Mouse (Mus musculus) frontal cortex, adult (tissue): ENCODE data around the gene Hpn.

ENCODE experiments used
- ATAC-seq: cut with Nextera tagmentation; 2 replicates; pipeline ENCODE4 v1.9.2; 2017; ENCODE audit warnings: mild to moderate bottlenecking, moderate library complexity, mixed read lengths; ENCODE audit not compliant: low TSS enrichment

Gene Hpn

DNA sequence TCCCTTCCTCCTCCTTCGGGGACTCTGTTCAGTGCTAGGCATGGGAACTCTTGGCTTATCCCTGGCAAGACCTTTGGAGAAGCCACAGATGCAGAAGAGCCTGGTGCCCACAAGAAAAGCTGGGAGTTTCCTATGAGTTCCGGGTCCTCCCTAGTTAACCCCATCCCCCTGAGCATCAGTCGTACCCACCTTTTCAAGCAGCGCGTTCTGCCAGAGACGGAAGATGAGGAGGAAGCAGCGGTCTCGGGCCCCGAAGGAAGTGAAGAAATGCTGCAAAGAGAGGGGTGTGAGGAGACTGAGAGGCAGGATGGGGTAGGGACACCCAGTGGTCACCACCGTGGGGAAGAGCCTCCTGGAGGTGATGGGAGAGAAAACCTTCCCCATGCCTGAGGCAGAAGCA lies 25.9 kb upstream of the Hpn start:
- ATAC-seq: no peak

DNA sequence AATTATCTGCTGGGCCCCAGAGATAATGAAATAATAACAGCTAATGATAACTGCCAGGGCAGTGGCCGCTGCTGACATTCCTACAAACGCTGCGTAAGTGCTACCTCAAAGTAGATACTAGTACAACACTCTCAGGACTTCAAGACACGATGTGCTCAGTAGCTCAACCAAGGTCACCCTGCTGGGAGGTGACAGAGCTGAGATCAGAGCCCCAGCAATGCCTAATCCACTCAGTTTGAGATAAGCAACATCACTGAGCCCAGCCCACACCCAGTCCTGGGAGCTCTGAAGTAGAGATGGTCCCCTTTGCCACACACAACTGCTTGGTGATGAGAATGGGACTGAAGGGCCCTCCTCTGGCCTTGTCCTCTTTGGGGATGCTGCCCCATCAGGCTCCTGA lies 25.2 kb upstream of the Hpn start:
- ATAC-seq: no peak

DNA sequence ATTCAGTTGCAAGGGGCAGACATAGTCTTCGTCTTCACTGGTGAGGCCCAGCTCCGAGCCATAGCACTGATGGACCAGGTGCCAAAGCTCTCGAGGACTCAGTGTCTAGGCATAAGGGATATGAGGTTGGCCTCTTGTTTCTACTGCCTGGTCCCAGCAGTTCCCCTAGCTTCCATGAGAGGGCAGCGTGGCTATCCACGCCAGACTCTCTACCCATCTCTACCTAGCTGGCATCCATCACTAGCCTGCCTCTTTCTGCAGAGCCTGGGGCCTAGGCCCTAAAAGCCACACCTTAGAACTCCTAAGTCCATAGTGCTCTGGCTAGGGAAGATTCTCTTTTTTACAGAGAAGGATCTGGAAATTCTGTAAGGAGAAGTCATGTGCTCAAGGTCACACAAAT lies 24.7 kb upstream of the Hpn start:
- ATAC-seq: peak; percentile 88

DNA sequence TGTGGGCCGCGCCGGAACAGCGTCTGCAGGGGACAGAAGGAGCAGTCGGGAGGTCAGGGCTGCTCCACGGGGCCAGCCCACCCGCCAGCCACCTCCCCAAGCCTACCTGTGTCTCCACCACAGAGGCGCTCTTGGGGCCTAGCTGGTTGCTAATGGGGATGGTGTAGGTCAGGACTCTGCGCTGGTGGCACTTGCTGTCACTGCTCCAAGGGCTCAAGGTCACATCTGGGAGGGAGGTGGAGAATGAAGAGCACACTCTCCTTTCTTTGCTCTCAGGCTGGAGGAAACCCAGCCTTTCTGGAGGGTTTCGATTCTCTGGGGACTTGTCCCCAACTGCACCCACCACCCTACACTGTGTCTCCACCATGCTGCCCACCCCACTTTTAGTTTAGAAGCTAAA lies 20.6 kb upstream of the Hpn start:
- ATAC-seq: no peak

DNA sequence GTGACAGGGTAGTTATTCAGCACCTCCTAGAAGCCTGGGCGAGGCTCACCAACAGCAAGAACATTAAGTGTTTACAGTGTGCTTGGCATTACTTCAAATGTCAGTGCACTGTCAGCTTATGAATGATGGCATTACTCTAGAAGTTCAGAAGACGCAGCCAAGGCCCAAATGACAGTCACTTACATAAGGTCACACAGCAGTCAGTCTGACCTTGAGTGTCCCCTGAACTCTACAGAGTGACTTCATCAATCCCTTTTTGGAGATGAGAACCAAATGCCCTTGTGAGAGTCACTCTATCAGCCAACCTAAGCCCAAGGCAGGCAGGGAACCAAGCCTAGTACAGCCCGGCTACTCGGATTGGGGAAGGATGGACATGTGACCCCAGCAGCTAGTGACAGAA lies 16.8 kb upstream of the Hpn start:
- ATAC-seq: no peak

DNA sequence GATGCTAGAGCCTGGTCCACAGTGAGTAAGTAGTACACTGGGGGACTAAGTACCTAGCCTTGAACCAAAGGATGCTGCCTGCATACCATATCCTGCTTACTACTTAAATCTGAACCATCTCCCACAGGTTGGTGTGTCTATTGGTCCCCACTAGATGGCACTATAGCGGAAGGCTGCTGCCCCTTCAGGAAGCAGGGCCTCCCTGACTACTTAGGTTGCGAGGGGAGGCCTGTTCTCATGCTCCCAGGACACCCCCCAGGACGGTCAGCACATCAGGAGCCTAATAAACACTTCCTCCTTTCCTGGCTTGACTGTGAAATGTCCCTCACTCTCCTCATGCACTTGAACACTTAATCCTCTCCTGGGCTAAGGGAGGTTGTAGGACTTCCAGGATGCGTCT lies 15.8 kb upstream of the Hpn start:
- ATAC-seq: peak; percentile 56

DNA sequence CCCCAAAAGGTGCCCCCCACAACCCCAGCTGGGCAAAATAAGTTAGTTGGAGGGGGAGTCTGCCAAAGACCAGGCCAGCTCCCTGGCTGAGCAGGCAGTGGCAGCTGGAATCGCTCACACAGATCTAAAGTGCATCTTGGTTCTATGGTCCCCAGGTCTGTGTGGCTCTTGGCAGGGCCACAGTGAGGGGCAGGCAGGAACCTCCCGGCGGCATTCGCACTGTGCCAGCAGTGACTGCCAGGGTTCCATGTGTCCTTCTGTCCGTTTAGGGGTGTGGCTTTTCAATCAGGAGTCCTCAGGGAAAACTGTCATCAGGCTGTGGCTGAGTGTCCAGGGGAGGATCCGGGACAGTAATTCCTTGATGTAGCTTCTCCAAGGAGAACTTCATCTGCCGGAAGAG lies 15.1 kb upstream of the Hpn start:
- ATAC-seq: no peak

DNA sequence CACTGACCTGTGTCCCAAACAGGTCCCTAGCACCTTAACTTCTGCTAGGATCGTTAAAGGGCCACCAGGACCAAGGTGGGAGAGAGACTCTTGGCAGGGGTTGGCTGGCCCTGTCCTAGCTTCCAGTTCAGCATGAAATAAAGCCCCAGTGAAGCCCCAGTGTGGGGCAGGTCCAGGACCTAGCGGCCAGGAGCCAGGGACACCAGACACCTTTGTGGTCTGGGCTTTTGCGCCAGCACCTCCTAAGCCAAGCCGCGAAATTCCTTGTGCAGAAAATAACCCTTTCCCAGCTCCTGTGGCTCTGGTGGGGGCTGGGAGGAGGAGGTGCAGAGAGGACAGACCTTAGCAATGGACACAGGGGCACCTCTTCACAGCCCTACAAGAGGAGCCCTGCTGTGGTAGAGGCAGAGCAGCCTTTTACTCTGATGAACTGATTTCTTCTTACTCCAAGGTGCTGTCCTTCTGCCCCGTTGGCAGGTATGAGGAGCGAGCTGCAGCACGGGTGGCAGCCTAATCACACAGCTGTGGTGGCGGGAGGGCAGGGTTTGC lies 13.1 kb upstream of the Hpn start:
- no peak for ATAC-seq

DNA sequence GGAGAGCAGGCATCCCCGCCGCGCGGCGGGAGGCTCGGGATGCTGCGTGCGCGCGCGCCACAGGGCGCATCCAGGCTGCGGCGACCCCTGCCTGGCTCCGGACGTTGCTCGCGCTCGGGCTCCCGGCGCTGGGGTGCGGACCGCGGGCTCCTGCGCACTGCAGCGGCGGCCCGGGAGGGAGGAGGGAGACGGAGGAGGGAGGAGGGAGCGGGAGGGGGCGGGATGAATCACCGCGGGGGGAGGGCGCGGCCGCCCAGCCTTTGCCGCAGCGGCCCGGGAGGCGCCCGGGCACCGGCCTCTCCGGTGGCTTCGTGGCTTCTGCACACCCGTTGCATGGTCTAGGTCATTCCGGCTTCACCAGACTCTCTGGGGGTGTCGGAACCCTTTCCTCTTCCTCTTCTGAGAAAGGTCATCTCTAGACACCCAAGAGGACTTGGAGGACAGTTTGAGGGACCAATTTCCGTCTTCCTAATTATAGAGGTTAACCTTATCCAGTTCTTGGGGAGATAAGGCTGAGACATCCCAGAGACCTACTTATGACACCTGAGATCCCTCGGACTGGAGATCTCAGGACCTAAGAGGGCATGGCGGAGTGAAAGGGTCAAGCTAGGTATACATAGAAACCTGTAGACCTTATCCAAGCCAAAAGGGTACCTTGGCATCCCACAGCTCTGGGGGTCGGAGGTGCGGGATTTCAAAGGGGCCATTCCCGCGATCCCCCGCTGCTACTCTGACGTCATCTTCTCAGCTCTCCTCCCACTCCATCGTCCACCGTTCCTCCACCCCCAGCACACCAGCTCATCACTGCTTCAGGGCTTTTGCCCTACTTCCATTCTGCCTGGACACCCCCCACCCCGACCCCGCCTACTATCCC lies 12.0 kb upstream of the Hpn start, which contains the start of gene Scn1b:
TSS of gene Scn1b (minus strand) at position 153 of the 874 bp plus-strand sequence.
- peak; percentile 27 for ATAC-seq

DNA sequence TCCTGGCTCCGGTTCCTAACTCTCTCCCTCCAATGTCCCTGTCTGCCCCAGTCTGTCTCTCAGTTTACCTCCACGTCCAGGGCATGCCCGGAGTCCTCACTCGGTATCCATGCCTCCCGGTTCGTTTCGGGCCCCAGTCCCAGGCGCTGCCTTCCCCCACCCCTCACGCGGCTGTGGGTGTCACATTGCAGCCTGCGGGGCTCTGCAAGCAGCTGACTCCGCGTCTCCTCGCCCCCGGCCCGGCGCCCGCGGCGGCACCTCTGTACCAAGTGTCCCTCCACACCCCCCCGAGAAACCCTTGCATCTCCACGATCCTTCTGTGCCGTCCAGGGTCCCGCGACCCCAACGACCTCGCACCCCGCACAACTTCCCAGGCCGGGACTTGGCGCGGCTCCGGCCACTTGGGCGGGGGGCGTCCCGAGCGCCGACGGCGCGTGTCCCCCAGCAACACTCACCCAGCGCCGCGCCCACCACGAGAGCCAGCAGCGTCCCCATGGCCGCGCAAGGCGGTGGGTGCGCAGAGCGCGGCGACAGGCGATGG lies 11.2 kb upstream of the Hpn start:
- ATAC-seq: peak; percentile 12; the same call in 1 of the 2 replicates

DNA sequence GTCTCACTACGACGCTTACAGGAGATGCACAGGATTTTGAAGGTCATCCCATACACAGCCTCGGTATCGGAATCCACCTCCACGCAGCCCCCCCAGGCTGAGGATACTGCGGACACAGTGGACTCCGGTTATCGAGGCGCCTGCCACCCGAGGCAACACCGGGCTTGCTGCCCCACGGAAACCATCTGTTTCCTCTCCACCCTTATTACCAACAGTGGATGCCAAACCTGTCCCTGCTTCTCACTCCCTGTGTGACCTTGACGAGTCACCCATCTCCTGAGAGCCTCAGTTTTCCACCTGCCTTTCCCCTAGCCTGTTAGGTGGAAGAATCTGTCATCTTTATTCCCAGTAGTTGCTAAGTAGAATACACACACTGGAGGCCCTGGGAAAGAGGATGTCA lies 10.0 kb upstream of the Hpn start:
- no peak for ATAC-seq

DNA sequence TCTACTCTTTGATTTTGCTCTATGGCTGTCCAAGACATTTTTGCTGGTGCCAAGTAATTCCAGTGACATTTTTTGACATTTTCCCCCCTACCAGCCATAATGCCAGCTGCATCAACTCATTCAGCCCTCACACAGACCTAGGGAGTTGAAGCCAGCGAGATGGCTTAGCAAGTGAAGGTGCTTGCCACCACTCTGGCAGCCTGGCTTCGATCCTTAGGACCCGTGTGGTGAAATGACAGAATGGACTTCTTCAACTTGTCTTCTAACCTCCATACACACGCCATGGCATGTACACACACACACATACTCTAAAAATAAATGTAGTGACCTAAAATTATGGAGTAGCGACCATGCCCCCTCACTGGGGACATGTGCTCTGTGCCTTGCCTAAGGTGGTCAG lies 9.3 kb upstream of the Hpn start:
- no peak for ATAC-seq

DNA sequence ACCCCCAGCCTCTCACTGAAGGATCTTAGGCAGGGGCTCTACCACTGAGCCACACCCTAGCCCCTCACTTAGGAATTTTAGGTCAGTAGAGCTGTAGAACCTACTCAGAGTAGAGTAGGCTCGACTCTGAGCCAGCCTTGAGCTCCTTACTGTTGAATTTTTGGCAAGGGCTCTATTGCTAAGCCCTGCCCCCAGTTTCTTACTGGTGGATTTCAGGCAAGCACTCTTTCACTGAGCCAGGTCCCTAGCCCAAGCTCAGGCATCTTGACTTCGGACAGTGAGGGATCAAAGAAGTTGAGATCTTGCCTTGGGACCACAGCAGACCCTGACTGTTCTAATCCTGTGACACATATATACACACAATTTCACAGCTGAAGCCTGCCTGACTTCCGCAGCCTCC lies 8.6 kb upstream of the Hpn start:
- ATAC-seq: no peak

DNA sequence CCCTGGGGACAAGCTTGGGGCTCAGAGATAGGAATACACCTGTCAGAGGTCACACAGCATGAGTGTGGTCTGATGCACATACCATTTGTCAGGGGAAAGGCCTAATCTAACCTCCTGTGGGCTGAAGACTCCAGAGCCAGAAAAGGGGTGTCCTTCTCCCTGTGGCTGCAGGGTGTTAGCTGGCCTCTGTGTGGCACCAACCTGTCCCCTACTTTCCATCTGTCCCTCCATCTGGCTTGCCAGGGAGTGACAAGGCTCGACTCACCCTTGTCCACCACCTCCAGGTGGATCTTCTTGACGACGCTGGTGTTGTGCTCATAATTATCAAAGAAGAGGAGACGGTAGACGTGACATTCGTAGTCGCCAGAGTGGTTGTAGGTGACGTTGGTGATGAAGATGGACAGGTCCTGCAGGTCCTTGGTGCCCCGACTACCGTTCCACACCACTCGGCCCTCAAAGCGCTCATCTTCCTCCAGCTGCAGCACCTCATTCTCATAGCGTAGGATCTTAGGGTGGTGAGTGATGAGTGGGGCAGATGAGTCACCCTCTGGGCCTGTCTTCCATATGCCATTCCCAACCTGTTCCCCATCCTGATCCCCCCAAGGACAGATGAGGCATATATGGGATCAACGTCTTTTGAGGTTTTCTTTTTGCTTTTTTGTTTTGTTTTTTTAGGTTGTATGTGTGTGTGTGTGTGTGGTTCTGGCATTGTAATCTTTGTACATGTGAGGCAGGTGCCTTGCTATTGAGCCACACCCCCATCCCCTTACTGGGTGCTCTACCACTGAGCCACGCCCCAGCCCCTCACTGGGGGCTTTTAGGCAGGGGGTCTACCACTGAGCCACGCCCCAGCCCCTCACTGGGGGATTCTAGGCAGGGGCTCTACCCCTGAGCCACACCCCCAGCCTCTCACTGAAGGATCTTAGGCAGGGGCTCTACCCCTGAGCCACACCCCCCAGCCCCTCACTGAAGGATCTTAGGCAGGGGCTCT lies 7.8 kb upstream of the Hpn start:
- no peak for ATAC-seq

DNA sequence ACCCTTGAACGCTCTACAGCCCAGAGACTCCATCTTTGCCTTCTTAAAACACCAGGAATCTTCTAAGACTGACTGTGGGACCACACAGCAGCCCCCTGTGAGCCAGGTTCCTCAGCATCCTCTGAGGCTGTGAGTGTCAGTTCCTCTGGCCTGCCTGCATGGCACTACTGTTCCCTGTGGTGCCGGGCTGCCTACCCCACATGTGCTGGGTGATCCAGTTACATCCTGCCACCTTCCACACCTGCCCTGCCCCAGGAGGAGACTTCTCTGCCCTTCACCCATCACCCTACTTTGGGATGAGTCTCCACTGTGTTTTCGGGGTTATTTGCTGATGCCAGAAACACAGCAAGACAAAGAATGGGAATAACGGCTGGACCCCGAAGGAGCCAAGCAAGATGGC lies 4.5 kb upstream of the Hpn start:
- ATAC-seq: no peak

DNA sequence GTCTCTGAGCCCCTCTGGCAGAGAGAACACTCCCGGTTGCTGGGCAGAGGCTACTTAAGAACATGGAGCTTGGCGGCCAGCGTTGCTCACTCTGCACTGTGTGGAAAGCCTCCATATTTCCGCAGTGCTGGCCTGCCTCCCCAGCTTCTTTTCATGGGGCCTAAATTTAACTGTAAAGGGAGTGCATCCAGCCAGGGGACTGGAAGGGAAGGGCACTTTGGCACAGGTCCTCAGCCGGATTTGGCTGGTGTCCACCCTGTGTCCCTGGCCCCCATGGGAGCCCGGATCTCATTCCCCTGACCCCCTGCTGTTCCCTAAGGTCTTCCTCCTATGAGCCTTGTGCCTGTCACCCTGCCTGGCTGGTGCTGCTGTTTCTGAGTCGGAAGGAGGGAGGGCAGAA lies 3.4 kb upstream of the Hpn start:
- peak; percentile 44; the same call in 1 of the 2 replicates for ATAC-seq

DNA sequence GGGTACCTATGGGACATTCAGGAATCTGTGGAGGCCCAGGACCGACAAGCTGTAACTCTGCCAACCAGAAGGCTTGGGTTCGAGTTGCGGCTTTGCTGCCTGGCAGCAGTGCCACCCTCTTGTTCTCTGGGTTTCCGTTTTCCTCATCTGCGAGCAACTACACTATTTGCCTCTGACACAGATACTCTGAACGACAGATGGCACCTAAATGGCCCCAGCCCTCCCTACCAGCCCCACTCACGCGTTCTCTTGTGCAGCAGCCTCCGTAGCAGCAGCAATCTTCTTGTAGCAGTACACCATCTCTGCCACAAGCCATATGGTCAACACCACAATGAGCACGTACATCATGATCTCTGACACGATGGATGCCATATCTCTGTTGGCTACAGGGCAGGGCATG lies 2.4 kb upstream of the Hpn start:
- ATAC-seq: 0 out of 2 replicates have a peak, but pooled peaks have one; percentile 6

DNA sequence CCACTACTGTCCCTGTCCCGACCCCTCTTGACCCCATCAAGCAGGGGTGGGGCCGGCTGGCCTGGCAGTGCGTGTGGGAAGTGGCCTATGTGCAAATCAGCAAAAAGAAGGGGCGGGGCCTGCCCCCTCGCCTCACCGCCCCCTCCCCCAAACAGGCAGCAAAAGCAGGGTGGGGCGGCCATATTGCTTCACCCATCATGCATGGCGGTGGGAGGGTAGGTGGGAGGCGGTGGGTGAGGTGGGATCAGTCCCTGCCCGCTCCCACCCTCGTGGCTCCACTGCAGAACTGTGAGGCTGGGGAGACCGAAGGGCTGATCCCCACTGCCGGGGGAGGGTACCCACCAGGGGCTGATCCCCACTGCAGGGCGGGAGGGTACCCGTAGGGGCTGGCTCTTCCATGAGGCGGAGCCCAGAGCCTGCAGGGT lies 1.6 kb upstream of the Hpn start:
- ATAC-seq: no peak

DNA sequence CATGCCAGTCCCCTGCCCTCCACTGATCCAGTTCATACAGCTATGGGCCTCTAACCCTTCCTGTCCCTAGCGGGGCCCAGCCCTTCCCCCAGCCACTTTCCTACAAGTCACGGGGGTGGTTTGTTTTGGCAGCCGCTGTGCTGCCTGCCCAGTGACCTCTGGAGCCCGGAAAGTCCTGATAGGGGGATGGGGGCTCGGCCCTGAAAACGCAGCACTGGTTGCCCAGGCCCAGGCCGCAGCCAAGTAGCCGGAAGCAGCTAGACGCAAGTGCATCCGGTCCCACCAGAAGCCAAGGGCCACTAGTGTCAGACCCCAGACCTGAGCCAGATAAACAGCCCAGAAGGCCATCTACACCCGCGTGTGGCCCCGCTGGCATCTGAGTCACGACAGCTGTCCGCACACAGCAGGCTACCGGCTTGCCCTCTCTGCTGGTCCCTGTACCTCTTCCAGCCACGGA lies 525 bp upstream of the Hpn start:
- no peak for ATAC-seq

DNA sequence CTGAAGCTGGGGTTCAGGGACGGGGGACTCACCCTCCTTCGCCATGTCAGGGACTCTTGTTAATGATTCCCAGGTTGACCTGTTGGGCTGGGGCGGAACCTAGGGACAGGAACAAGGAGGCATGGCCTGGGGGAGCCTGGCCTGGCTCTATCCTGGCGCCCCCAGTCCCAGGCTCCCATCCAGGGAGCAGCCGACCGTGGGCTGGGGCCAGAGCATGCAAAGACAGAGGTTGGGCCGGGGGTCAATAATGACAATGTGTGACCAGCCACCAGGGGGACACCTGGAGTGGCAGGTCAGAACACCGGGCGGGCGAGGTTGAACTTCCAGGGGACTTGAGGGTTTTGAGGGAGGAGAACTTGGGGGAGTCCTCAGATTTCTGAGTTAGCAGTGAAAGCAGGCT lies 444 bp downstream of the Hpn start:
- ATAC-seq: no peak

DNA sequence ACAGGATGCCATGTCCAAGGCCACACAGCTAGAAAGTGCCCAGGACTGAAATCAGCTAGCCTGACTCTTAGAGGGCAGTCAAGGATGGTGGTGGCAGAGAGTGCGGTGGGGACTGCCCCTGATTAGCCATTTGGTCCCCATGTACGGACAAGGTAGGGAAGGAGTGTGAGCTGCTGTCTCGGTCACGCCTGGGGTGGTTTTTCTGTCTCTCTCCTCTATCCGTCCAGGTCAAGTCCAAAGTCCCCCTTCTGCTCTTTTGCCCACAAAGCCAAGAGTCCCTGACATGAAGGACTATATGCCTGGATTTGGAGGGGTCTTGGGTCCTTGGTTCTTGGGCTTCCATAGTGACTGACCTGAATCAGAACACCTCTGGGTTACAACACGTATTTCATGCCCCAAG lies 1.3 kb downstream of the Hpn start:
- ATAC-seq: no peak

DNA sequence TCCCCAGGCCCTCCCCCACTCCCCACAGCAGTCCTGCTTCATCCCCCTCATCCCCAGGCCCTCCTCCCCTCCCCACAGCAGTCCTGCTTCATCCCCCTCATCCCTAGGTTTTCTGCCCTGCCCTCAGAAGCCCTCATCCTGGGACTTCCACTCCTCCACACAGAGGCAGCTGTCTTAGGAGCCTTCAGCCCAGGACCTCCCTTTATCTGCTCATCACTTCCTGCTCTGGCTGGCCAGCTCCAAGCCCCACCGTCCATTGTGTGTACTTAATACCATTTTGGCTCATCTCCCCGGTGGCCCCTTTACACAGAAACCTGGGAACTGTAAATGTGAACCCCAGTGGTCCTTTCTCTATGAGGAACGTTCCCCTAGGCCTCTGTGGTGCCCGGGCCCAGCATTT lies 3.1 kb downstream of the Hpn start:
- no peak for ATAC-seq
